Mouse (Mus musculus): Measurements from ENCODE around the gene Olfr325. TPM values are rescaled to one million over a fixed set of nuclear protein-coding genes. Genes with fewer than 3 reads are reported as not detected.
"Not testable (repeated sequence)": the region's sequence is repeated elsewhere in the genome, so short reads cannot be mapped to it uniquely, and the experiment has no call there.

The Olfr325 gene
- not detected for total RNA-seq (2021)

- DNase-seq = no peak
Observed at GRCm38 (mm10) chr11:58577430-58577829, at the start of gene Olfr325. Olfr325 (plus strand) TSS chr11:58577730.

DNA sequence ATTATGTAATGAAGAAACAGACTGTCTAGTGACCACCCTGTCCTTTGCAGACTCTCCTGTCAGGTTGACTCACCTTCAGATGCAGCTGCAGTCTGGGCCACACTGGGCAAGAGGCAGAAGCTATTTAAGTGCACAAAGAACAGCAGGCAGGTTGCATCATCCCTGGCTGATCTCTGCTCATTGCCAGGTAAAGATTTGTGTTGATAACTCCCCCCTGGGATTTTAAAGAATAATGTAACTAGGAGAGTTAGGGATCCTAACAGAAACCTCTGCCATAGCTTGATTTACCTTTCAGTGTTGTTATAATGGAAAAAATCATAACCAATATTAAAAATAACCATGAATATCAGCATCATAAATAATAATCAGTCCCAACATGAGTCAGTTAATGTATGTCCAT is 42.8 kb upstream of the Olfr325 start, which contains the start of gene Olfr330:
Gene Olfr330, minus strand, starts transcription at position 101 of the 400 bp plus-strand sequence.
- not testable (repeated sequence) for DNase-seq

DNA sequence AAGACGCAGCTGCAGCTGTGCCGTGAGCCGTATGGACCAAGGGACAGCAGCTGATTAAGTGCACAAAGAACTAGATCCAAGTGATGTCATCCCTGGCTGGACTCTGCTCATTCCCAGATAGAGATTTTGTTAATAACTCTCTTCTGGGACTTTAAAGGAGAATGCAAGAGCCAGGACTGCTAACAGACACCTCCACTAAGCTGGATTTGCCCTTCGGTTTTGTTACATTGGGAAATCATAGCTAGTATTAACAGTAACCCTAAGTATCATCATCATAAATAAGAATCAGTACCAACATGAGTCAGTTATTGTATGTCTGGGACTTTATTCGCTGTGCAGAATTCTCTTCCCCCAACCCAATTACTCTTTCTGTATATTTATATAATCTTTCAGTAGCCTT is 31.2 kb upstream of the Olfr325 start, which contains the start of gene Olfr329-ps:
Gene Olfr329-ps, minus strand, starts transcription at position 101 of the 400 bp plus-strand sequence.
- DNase-seq = no peak

- no peak for DNase-seq
Observed at GRCm38 (mm10) chr11:58555536-58555935, 22.0 kb upstream of the Olfr325 start, which contains the start of gene Olfr328. Olfr328 (minus strand) TSS chr11:58555636.

- no peak for DNase-seq
Observed at GRCm38 (mm10) chr11:58570405-58570804, 7.1 kb upstream of the Olfr325 start, which contains the start of gene Olfr224. Olfr224 (minus strand) TSS chr11:58570553.

- peak; percentile 20 to 24 for DNase-seq
Observed at GRCm38 (mm10) chr11:58578636-58579035, 1.1 kb downstream of the Olfr325 start.

DNA sequence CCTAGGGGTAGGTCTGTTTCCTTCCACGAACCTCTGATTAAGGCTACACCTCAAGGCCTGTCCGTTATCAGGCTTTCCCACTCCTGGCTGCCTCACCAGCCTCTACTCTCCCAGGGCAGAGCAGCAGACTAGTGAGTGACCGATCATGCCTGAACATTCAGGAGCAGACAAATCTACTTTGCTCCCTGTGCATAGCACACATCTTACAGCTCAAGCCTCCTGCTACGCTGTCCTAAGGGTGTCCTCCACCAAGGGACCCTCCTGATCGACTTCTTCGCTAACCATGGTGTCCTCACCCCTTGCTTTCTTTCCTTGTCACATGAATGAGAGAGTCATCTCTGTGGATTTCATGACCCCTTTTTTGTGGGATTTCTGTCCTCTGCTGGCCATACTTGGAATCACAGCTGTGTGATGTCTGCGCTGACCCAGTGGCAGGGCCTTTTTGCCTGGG is 10.4 kb downstream of the Olfr325 start:
- DNase-seq = peak in 1 of 2 experiments; percentile 26

- DNase-seq = no peak
Observed at GRCm38 (mm10) chr11:58588620-58589250, 11.2 kb downstream of the Olfr325 start.

GRCm38 (mm10) chr11:58594814-58595213 is 17.3 kb downstream of the Olfr325 start, which contains the start of gene Olfr324:
Olfr324 (plus strand) TSS chr11:58595114.
- DNase-seq = no peak

DNA sequence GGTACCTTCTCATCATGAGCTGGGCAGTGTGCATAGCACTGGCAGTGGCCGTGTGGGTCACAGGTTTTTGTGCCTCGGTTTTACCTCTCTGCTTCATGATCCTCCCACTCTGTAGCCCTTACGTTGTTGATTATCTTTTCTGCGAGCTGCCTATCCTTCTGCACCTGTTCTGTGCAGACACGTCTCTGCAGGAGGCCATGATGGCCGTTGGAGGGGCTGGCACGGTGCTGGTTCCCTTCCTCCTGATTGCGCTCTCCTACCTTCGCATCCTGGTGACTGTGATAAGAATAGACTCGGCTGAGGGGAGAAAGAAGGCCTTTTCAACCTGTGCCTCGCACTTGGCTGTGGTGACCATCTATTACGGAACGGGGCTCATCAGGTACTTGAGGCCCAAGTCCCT is 20.3 kb downstream of the Olfr325 start:
- no peak for DNase-seq

DNA sequence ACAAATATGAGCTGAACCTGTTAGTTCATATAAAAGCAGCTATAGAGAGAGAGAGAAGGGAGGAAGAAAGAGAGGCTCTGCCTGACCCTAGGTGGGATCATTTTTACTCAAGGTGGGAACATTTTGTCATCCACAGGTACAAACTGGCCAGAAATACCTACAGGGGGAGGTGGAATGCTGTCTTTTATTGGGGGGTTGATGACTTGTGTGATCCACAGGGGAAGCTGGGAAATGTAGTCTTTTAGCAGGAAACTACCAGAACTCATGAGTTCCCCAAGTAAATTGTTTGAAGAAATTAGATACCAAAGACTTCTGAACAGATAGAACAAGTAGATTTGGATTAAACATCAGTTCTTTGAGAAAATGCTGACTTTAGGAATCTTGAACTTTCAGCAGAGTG is 24.5 kb downstream of the Olfr325 start:
- DNase-seq = no peak

DNA sequence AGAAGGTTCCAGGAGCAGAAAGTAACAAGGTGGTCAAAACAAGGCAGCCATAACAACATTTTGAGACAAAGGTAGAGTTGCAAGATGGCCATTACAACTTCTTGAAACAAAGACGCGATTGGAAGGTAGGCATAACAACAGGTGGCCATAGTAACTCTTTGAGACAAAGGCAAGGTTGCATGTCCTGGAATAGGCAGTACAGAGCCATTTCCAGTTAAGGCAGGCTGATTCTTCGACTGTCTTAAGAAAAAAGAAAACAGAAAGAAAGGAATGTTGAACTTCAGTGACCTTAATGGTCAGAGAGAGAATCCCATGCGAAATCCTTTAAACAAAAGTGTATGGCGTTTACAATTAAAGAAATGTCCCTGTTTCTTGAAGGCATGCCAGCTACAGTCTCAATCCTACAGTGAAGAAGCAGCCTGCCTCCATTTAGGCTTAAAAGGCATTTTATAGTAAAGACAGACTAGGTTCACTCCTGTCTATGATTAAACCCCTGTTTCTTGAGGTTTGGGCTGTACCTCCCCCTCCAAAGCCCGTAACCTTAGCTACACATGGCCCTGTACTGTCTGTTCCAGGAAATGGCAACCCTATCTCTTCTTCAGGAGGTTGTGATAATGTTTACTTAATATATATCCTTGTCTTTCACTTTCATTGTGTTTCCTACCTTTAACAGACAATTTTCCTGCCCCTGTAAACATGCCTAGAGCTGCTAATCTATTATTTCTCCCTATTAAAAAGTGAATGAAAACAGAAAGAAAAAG is 25.4 kb downstream of the Olfr325 start:
- DNase-seq = no peak

DNA sequence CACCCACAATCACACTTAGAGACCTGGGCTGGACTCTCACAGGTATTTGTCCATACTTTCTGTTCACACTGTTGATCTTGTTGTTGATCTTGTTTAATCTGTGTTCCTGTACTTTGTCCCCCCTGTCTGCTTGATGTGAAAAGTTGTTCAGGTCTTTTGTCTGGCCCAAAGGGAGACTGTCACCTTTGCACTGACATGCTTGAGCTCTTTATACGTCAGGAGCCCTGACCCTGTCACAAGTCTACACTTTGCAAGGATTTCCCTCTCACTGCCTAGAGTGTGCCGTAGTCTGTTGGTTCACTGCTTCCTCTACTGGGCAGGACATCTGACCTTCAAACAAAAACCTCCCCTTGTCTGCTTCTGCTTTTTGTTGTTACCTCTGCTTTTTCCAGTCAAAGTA is 27.2 kb downstream of the Olfr325 start:
- no peak for DNase-seq

GRCm38 (mm10) chr11:58605228-58605627 is 27.7 kb downstream of the Olfr325 start:
- DNase-seq = no peak

- no peak for DNase-seq
Observed at GRCm38 (mm10) chr11:58606177-58606919, 28.8 kb downstream of the Olfr325 start.

DNA sequence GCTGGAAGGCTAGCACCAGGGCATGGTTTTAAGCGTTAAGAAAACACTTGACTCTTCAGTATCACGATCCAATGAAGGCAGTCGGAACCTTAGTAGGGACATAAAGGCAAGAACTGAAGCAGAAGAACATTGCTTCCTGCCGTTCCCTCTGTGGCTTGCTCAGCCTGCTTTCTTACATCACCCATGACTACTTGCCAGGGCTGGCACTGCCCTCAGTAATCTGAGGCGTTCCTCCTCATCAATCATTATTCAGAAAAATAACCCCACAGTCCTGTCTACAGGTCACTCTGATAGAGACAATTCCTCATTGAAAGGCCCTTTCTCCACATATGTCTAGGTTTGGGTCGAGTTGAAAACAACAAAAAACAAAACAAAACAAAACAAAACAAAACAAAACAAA is 29.5 kb downstream of the Olfr325 start:
- DNase-seq = no peak

GRCm38 (mm10) chr11:58613359-58613758 is 35.8 kb downstream of the Olfr325 start:
- DNase-seq = no peak

DNA sequence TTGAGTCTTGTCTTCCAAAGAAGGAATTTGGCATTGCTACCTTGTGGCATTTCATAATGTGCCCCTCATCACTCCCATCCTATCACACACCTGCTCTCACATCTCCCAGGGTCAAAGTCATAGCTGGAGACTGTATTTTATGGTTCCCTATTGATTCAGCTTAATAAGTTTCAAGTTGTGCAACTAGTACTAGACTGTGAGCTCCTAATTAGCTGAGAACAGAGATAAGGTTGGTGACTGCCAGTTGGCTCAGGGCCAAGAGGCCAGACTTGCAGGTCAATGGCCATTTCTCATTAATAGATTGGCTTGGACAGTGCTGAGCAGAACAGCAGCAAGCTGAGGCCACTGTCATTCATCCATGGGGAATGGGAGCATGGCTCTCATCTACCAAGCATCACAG is 37.0 kb downstream of the Olfr325 start:
- DNase-seq = no peak

DNA sequence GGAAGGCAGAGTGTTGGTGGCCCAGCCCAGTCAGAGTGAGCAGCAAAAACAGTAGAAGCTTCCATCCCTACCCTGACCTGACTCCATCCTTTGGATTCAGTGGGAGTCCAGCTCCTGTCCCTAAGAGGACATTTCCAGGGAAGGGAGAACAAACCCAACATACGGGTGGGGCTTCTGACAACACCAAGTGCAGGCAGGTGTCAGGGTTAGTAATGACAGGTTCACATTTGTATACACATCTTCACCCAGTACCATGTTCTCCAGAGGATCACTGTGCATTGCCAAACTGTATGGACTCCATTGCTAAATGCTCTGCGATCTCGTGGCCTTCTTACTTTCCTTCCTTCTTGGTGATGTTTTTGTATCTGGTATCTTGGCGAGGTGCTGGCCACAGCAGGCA is 38.4 kb downstream of the Olfr325 start, which contains the start of gene 2210407C18Rik:
Gene 2210407C18Rik, minus strand, starts transcription at position 101 of the 400 bp plus-strand sequence.
- no peak for DNase-seq

GRCm38 (mm10) chr11:58618369-58618768 is 40.8 kb downstream of the Olfr325 start:
- no peak for DNase-seq

GRCm38 (mm10) chr11:58618793-58619192 is 41.3 kb downstream of the Olfr325 start:
- peak; percentile 31 to 36 for DNase-seq

GRCm38 (mm10) chr11:58626146-58626545 is 48.6 kb downstream of the Olfr325 start:
- DNase-seq = no peak

DNA sequence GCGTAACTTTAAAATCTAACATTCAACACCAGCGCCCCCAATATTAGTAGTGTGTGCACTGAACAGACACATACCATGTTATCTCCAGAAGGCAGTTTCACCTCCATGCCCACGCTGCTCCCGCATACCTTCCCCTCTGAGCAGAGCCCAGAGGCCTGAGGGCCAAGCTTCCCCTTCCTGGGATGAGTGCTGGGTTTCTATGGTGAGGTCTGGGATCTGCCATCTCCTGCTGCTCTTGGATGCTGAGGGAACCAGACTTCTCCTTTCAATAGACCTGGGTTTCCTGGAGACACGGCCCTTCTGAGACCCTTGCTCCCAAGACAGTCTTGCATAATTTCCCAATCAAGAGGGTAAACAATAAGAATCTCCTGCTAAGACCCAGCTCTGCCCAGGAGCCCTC is 52.9 kb downstream of the Olfr325 start, which contains the start of gene Olfr323:
Gene Olfr323, minus strand, starts transcription at position 101 of the 400 bp plus-strand sequence.
- DNase-seq = no peak
